Mouse (Mus musculus) hematopoietic stem cell, adult 5-6 weeks (primary cell): ENCODE data around the gene Ada. TPM values are rescaled to one million over a fixed set of nuclear protein-coding genes. Genes with fewer than 3 reads are reported as not detected.

ENCODE experiments used
- ATAC-seq, 2 experiments: fragments of 125-278 bp in 1 of 2; replicated peaks in 1 of 2; 2 replicates each; pipeline ENCODE4 v1.8.0; 2016 to 2017; ENCODE audit warnings: inconsistent platforms in 2 of 2, mild to moderate bottlenecking in 2 of 2, moderate number of reproducible peaks in 2 of 2, low read depth in 1 of 2, moderate TSS enrichment in 1 of 2; ENCODE audit not compliant: low FRiP score in 2 of 2, poor library complexity in 2 of 2, severe bottlenecking in 2 of 2, insufficient read depth in 1 of 2, low TSS enrichment in 1 of 2
- total RNA-seq: library from RNA; stranded (forward); fragments of 172-1452, 232-1000 nt; gene quantifications from 2 replicates; pipeline ENCODE4 v1.2.3, GENCODE M21; 2017

Gene Ada
- 28.3 and 33.0 TPM in 2 replicates for total RNA-seq

DNA sequence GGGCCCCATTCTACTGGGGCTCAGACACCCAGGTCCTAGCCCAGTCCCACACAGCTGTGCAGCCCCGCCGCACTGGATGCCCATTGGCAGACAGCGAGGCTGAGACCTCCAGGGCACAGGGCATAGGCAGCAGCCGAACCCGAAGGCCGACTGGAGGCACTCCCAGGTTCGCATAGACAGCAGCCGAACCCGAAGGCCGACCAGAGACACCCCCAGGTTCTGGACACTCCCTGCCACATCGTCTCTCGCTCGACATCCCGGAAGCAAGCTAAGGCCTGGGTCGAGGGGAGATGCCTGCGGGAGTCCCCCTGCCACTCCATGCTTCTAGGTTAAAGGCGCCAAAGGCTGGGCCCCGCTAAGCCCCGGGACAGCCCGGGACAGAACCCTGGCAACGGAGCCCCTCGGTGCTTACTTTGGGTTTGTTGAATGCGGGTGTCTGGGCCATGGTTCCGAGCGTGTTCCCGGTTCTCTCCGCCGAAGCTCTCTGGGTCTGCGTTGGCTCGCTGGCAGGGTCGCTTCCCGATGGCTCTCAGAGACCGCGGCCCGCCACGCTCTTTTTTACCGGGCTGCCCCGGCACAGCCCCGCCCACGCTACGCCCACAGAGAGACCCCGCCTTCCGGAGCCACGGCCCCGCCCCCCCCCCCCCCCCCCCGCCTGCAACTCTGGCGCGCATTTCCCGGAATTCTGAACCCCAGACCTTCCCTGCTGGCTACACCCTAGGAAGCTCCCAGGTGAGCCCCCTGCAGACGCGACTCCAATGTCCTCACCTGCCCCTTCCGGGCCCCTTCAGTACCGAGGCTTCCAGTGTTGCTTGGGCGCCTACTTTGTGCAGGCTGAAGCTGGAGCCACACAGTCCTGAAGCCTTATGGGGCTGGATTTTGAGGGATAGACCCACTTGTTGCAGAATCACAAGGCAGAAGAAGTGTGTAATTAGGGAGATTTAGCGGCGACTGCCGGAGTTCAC, at the start of gene Ada:
Gene Ada (minus strand): TSS at position 593 of the 965 bp plus-strand sequence.
- peak; percentile 42 to 52; a peak in 3 of 4 replicates for ATAC-seq

DNA sequence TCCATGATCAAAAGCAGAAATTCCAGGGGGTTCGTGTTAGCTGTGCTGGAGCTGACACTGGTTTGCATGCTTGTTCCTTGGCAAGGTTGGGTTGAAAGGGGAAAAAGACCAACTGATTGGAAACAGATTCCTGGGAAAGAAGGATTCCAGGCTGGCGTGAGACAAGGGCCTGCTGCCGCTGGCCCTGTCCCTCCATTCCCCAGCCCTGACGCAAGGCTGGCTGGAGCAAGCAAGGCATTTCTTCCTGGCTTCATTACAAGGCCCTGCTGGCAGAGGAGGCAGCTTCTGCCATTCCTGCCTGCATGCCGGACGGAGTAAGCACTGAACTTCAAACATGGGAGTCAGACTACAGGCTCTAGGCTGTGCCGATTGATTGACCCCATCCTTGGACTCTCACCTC, 48.4 kb upstream of the Ada start:
- ATAC-seq = no peak

DNA sequence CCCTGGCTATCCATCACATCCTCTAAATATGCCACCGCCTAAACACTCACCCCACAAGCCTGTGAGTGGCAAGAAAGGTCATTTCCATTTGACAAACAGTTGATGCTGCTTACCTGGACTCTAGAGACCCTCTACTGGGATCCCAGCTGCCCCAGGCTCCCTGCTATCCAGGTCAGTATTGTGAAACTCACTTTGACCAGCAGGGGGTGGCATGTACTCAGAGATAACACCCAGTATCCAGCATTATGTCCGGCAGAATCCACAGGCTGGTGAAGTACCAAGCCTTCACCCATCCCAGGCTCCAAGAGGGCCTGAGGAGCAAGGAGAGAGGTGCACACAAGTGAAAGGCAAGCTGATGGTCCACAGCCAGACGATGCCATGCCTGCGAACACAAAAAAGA, 38.4 kb upstream of the Ada start:
- peak; percentile 84 to 85; a peak in 3 of 4 replicates for ATAC-seq

DNA sequence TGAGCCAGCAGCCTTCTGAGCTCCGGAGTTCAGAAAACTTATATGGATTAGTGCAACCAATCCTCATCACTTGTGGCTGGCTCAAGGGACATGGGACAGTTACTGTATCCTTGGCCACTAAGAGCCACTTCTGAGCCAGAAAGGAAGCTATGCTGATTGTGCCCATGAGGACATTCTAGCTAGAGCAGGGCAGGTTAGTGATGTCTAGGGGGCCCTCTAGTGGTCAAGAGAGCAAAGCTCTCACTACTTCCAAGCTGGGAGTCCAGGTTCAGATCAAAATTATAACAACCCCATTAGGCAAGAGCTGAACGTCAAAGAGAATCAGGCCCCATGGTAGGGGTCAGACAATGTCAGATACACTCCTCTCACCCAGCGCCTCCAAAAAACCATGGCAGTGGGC, 37.7 kb upstream of the Ada start:
- ATAC-seq = peak; percentile 87 to 88

DNA sequence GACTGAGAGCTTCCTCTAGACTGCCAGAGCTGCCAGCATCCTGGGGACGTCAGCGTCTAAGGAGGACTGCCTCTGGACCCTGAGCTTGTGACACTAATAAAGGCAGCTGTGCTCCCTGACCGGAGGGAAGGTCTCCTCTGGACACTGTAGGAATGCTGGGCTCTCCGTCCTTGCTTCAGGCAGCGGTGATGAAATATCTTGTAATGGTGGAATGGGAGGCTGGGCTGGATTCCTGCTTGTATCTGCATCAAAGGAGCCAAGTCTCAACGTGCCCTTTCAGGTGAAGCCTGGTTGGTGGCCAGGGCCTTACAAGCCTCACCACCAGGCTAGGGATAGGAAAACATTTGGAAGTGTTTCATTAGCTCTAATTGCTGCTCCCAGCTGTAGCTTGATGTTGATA, 37.0 kb upstream of the Ada start:
- ATAC-seq = no peak

DNA sequence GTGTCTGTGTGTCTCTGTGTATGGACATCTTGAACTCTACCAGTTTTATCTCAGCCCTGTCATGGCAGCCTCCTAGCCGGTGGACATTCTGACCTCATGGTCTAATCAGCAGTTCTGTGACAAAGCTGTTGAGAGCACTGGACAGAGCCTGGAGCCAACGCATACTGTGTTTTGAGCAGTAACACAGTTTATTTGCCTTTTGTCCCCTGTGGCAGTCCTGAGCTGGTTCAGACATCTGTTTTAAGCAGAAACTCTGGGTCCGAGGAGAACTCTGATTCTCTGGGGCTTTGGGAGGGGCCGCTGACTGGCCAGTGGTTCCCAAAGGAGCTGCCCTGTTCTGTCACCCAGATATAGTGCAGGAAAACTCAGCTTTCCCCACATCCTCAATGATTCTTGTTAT, 33.9 kb upstream of the Ada start:
- ATAC-seq = no peak

DNA sequence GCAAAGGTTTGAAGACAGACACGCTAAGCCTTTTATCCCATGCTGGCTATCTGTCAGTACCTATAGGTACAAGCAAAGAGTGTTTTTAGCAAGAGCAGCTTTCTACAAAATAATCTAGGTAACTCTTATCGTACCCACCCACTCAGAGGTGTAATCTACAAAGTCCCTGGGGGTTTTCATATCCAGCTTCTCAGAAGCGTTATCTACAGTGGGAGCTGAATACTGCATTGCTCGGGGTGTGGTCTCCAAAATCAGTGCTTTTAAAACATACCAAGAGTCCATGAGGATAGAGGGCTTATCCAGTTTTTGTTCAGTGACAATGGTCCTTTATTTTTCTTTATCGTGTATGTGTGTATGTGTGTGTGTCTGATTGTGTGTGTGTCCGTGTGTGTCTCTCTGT, 33.3 kb upstream of the Ada start:
- no peak for ATAC-seq

DNA sequence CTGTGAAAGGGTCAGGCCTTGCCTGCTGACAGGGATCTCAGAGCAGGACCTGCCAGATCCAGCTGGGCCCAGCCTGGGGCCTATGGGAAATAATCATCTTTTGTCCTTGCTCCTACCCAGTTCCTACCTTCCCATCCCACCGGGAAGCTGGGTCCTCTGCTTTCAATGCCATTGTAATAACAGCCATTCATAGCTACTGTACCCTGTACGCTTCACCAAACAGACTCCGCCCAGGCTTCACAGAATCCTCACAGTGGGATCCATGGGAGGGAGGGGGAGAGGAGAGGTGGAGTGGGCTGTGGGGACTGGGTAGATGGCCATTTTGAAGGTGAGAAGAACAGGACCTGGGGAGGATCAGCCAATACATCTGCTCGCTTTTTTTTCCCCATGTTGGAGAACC, 28.9 kb upstream of the Ada start:
- ATAC-seq = no peak

DNA sequence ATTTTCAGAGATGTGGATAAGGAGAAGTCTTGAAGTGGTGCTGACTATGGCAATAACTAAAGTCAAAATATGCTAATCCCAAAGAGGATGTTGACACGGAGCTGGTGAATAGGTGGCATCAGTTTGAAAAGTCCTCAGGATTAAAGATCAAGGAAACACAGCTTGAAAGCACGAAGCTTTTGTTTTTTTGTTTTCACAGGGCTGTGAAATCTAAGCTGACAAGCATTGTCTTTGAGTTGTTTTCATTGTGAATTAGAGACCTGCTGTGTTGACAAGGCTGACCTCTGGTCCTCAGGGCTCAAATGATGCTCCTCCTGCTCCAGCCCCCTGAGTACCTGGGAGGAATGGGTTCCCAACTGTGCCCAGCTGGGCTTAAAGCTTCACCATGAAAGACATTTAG, 27.0 kb upstream of the Ada start:
- ATAC-seq = no peak

DNA sequence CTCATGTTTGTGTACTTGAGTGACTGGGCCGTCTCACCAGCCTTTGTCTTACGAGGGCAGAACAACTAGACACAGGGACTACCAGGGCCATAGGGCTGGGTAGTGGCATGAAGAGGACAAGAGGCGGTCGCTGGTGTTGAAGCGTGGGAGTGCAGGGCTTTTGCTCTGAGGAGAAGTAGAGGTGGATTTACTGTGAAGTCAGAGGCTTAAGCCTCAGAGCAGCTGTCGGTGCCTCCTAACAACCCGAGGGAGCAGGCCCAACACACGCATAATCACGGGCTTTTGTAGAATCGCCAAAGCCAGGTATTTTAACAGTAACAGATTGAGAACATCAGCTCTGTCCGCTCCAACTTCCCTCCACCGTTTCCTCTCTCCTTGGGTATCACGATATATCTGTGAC, 26.6 kb upstream of the Ada start:
- ATAC-seq = no peak

DNA sequence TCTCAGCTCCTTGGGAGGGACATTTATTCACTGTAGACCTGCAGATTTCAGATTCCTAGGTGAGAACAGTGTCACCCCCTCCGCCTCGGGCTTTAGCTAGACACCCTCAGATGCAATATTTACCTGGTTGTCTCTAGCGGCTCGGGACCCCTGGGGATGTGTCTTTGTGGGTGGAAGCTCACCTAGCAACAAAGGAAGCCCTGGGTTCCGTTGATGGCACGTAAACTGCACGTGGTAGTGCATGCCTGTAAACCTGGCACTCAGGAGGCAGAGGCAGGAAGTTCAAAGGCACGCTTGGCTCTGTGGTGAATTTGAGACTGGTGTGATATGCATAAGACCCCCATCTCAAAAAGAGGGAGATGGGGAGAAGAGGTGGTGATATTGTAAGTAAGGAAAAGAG, 20.7 kb upstream of the Ada start:
- ATAC-seq = no peak

DNA sequence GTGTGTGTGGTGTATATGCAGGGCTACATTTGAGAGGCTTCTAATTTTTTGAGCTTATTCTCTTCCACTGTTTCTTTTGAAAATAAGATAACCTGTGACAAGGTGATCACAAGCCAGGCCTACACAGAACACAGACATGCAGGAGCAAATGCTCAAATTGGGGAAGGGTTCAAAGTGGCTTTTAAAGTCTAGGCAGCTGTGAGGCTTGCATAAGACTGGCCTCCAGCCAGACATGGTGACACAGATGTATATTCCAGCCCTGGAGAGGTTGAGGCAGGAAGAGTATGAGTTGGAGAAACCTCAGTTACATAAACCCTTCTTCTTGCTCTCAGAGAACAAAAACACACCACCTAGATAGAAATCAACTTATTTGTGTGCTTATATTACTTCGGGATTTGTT, 16.9 kb upstream of the Ada start:
- ATAC-seq = peak; percentile 63 to 65; a peak in 3 of 4 replicates

DNA sequence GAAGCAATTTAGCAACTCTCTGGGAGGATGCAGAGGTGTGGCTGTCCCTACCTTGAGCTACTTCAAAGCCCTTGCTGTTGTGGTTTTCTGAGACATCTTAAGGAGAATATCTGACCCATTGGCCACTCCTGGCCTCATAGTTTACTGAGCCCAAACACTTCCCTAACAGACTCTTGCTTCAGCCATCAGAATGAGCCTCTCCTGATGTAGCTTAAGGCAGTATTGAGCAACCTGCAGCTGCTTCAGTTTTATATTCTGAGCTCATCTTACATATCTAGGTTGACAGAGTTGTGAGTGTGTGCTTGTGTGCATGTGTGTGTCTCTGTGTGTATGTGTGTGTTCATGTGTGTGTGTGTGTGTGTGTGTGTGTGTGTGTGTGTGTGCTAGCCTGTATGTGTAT, 16.2 kb upstream of the Ada start:
- ATAC-seq = peak in 1 of 2 experiments; percentile 46; a peak in 1 of 4 replicates

DNA sequence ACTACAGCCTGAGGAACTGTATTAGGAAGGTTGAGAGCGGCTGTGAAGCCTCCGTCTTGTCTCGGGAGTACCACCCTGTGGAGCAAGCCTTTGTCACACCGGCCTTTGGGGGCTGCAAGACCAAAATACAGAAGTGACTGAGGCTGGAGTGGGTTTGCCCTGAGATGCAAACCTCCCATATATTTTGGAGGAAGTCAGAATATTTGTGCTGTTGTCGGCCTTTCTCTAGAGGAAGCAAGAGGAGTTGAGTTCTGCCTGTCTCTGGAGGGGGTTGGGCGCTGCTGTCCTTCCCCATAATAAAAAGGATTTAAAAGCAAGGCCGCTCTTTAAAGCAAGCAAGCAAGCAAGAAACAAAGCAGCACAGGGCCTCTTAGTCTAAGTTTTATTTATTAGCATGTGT, 11.4 kb upstream of the Ada start:
- peak; percentile 47 to 48 for ATAC-seq

DNA sequence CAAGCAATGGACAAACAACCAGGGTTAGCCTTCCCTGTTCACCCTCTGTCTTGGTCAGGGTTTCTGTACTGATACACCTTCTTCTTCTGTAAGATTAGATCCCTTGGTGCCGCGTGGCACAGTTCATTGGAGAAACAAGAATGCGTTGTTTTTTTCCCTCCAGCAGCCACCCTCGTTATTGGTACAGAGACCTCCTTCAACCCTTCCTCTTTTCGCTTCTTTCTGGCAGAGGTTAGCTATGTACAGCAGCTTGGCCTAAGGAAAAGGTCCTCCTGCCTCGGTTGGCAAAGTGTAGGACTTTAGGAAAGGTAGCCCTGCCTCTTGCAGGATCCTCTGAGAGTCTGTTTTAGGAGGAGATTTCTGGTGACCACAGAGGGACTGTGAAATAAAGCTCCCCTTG, 10.6 kb upstream of the Ada start:
- no peak; a peak in 1 of 4 replicates for ATAC-seq

DNA sequence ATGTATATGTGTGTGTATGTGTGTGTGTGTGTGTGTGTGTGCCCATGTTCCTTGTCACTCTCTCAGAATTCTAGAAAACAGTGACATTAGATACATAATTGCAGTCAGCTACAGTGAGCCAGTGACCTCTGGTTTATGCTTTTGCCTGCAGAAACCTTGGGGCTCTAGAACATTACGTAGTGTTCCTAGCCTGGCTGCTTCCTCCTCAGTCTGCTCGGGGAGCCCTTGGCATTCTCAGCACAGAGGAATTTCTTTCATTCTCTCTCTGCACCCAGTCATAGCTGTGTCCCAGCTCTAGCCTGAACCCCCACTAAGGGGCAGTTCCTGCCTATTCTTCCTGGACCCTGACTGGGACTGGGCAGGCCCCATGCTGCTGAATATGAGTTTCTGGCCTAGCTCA, 8.1 kb upstream of the Ada start:
- ATAC-seq = no peak

DNA sequence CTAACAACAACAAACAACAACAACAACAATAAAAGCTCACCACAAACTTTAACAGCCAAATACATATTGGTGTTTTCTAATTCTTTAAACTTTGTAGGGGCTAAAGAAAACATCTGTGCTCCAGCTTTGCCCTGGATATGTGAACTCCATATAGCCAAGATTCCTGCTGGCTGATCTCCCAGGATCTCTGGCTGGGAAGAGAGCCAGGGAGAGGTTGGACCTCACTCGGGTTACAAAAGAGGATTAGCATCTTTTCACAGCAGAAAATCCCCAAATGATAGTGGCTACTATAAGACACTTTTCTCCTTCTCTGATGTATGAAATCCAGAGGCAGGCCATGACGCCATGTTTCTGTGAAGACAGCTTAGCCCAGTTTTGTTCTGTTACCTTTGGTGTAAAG, 6.7 kb upstream of the Ada start:
- ATAC-seq = no peak

DNA sequence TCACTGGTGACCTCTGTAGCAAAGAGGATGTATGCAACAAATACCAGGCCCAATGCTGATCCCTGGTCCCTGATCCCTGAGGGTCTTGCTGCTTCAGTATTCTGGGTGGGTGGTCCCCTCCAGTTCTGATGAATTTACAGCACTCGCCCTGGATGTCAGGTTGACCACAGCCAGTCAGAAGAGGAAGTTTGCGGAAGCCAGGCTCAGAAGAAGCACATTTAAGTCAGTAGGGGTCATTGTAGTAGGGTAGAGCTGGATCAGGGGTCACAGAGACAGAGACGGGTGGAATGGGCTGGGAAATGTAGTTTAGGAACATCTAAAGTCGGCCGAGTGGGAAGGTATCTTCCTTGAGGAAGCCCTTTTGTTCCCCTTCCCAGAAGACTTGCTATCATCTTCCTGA, 4.2 kb upstream of the Ada start:
- peak in 1 of 2 experiments; percentile 20; a peak in 1 of 4 replicates for ATAC-seq
